Mouse (Mus musculus): ENCODE data around the gene Gapvd1. TPM values are rescaled to one million over a fixed set of nuclear protein-coding genes. Genes with fewer than 3 reads are reported as not detected.

Gapvd1 gene
- polyA plus RNA-seq, 2 experiments from 2014 or later: 49.3 to 50.9 TPM

DNA sequence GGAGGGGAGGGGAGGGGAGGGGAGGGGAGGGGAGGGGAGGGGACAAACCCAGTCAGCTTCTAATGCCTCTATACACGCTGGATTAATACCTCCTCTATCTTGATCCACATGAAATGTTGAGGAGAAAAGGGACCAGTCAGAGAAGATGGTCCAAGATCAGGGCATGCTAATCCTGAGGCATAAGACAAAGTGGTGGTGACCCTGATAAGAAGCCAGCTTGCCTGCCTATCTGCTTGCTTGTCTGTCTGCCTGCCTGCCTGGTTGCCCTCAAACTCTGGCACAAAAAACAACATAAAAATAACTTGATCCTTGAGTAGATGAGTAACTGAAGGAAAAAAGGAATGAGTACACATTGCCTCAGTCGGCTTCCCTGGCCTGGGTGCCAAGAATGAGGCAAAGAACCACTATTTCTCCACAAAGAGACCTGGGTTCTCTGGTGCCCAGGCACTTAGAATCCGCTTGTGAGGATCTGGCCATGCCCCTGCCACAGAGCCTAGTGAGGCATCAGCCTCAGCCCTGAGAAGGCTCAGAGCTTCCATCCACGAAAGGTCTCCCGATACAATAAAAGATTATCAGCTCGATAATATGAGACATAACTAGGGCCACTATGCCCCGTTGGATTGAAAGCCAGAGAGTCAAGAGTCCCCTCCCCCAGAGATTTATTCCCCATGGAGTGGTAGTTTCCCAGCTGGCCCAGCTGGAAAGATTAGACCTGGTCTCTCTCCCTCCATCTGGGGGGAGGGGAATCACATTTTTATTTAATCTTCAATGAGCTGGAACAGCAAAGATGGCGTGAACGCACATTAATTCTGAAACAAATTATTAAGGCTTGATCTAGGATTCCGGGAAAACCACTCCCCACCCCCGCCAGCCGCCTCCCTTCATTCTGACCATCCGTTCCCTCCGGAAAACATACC is 119.5 kb downstream of the Gapvd1 start:
- no peak for ATAC-seq

DNA sequence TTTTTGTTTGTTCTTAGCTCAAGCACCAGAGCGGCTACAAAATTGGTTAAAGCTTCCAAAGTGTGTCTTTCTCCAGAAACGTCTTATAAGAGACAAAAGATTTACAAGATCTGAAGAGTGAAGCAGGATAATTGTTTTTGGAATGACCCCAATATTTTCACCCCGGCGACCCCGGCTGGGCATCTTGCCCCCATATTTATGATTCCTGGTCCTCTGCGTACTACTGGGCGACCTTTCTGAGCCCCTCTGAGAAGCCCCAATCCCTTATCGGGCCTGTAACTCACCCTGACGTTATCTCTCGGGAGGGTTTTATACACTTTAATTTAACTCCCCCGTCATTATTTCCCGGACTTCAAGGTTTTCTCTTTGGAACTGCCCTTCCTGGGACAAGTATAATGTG is 123.0 kb downstream of the Gapvd1 start:
- no peak for ATAC-seq

DNA sequence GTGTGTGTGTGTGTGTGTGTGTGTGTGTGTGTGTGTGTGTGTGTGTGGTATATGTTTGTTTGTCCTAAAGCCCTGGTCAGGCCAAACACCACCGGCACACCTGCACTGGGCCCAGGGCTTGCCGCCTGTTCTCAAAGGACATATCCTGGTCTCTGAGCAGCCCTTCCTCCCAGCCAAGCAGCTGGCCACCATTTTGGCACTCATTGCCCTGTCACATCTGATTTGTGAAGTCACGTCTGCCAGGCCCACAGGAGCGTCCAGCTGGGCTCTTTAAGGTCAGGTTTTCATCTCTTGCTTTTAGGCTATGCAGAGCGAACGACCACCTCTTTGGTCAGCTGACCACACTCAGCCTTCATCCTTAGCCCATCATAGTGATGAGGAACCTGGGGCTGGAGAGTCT is 124.6 kb downstream of the Gapvd1 start:
- no peak for ATAC-seq

DNA sequence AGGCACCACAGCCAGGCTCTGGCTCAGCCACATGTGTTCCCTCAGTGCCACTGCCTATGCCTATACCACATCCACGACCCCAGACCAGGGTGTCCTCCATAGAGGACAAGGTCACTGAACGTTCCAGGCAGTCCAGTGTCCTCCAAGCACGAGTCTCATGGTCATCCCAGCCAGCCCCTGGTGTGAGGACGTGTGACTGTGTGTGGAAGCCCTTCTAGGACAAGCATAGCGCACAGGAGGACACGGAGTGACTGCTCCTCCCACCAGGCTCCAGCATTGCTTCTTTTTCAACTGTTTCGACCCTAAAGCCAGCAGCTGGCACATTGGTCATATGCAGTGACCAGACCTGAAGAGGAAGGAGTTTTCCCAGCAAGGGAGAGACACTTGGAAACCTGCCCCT is 125.3 kb downstream of the Gapvd1 start:
- no peak for ATAC-seq

DNA sequence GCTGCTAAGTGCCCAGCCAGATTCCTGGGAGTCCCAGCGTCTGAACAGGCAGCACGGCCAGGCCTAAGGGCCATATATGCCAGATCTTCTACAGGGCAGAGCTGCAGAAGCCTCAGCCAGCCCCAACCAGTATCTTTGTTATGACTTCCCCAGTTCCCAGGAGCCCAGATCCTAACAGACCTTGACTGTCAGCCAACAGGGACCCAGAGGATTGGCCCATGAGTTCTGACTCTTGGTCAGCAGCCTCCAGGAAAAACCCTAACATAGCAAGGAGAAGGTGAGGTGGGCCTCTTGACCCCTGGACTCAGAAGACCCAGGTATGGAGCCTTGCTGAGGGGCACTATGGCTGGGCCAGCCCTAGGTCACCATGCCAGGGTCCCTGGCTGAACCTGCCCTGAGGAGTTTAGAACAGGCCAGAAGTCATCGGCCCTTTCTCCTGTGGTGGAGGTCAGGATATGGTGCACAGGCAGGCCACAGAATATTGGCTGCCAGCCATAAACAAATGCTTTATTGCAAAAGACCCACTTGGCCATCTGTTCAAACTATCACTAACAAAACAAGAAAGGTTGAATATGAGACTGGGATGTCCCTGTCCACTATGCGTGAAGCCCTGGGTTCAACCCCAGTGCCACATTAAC is 126.0 kb downstream of the Gapvd1 start:
- no peak for ATAC-seq

DNA sequence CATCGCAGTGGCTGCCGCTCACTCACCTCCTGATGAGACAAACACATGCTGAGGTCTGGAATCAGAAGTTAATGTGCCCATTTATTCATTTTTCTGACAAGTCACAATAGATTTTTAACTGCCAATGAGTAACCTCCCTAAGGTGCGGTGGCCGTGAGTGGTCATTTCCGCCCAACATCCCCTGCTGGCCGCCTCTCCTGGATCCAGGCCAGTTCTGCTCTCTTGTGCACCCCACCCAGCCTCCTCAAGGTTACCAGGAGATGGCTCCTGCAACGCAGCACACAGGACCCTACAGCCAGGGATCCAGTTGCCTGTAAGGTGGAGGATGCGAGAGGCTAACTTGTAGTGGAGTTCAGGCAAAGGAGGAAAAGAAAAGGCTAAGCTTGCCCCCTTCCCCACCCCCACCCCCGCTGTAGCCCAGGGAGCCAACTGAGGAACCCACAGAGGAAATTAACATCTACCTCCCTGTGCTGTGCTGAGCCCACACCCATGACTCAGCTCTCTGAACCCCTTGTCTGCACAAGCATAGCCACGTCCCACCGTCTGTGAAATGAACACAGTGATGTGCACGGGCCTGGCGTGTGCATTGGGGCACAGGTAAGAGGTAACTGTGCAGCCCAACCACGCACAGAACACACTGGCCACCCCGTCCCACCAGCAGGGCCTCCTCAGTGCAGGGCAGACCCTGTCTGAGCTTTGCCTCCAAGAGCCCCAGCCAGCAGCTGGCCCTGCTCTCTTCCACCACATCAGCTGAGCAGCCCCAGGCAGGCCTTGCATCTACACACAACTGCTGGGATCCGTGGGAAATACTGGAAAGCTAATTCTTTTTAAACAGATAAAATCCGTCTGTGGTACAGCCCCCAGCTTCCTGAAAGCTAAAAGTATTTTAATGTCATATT is 127.5 kb downstream of the Gapvd1 start:
- no peak for ATAC-seq

Other genes with a start within 250 kb of the Gapvd1 start
- 100 to 1,000 TPM; 510 to 612 TPM for gene Hspa5, start 16.7 kb upstream of the Gapvd1 start, polyA plus RNA-seq (2017; shearing (Covaris generic))
- 10 to 100 TPM; 48.7 to 64.7 TPM for gene Rabepk, start 44.7 kb upstream of the Gapvd1 start, polyA plus RNA-seq (2017; shearing (Covaris generic))
- 10 to 100 TPM; 69.1 to 87.0 TPM for gene Fbxw2, start 71.1 kb upstream of the Gapvd1 start, polyA plus RNA-seq (2017; shearing (Covaris generic))
- gene Gm34653, start 77.8 kb upstream of the Gapvd1 start, polyA plus RNA-seq (2017; shearing (Covaris generic)): not detected
- not detected for gene Cutal, start 119.2 kb upstream of the Gapvd1 start, polyA plus RNA-seq (2017; shearing (Covaris generic))
- gene Psmd5, start 119.7 kb upstream of the Gapvd1 start, polyA plus RNA-seq (2017; shearing (Covaris generic)): 10 to 100 TPM; 61.0 to 74.1 TPM
- 1 to 10 TPM; 1.2 to 1.8 TPM for gene Phf19, start 158.8 kb upstream of the Gapvd1 start, polyA plus RNA-seq (2017; shearing (Covaris generic))
- gene Traf1, start 206.5 kb upstream of the Gapvd1 start, polyA plus RNA-seq (2017; shearing (Covaris generic)): 100 to 1,000 TPM; 213 to 237 TPM

Data from activated CD4-positive, CD25-positive, alpha-beta regulatory T cell, adult 4 months (primary cell).